Mouse (Mus musculus) heart, adult 2 months (tissue): ENCODE results near the gene Sirt2. TPM values are rescaled to one million over a fixed set of nuclear protein-coding genes. Genes with fewer than 3 reads are reported as not detected.

Experiments
- DNase-seq, 2 experiments: peaks; one replicate each; pipeline ENCODE4 v3.0.0; 2021
- H3K27ac ChIP-seq: fragments of 200-600 bp; 2 replicates; pipeline ENCODE4 v1.8.1; 2022
- H3K27me3 ChIP-seq: fragments of 200-500 bp; 2 replicates; pipeline ENCODE4 v1.6.1; 2012; ENCODE audit warnings: mild to moderate bottlenecking, low read length, inconsistent platforms, mixed read lengths; ENCODE audit not compliant: control insufficient read depth, insufficient read depth
- H3K36me3 ChIP-seq: fragments of 200-500 bp; 2 replicates; pipeline ENCODE4 v1.6.1; 2012; ENCODE audit warnings: low read length, inconsistent platforms; ENCODE audit not compliant: control insufficient read depth, insufficient read depth
- H3K4me1 ChIP-seq: fragments of 200-500 bp; 2 replicates; pipeline ENCODE4 v1.6.1; 2011; ENCODE audit warnings: low read length; ENCODE audit not compliant: control insufficient read depth, insufficient read depth
- H3K4me3 ChIP-seq: fragments of 200-600 bp; 2 replicates; pipeline ENCODE4 v1.8.1; 2022
- H3K79me2 ChIP-seq: fragments of 200-500 bp; replicated peaks from 2 replicates; pipeline ENCODE4 v1.6.1; 2012; ENCODE audit warnings: mild to moderate bottlenecking, inconsistent platforms, low read length, moderate library complexity, mixed read lengths; ENCODE audit not compliant: control insufficient read depth, insufficient read depth
- H3K9ac ChIP-seq: fragments of 200-500 bp; 2 replicates; pipeline ENCODE4 v1.6.1; 2012; ENCODE audit warnings: low read depth, mild to moderate bottlenecking, control low read depth, inconsistent platforms, low read length, mixed read lengths
- CTCF ChIP-seq: fragments of 200-600 bp; IDR thresholded peaks from 2 replicates; pipeline ENCODE4 v1.8.1; 2022; ENCODE audit warnings: antibody characterized with exemption, mild to moderate bottlenecking, moderate library complexity
- EP300 ChIP-seq: fragments of 200-500 bp; IDR thresholded peaks from 2 replicates; pipeline ENCODE4 v1.6.1; 2011; ENCODE audit warnings: low read depth, low read length, control low read depth; ENCODE audit not compliant: insufficient read depth
- POLR2A ChIP-seq: fragments of 200-500 bp; IDR thresholded peaks from 2 replicates; pipeline ENCODE4 v1.6.1; 2011; ENCODE audit warnings: mild to moderate bottlenecking, low read depth, low read length, control low read depth; ENCODE audit not compliant: insufficient read depth
- WGBS: fragments of 180-500 bp; shearing (Covaris S2); methylation state at CpG from one replicate; pipeline ENCODE4 v1.1.7; 2018; 5-methylcytosine and 5-hydroxymethylcytosine counted together
- intact Hi-C: fragments of 180-260 bp; cut with DNase I; formaldehyde crosslinking; loops from one replicate; pipeline ENCODE4 v1.15.1; 2025
- polyA plus RNA-seq: library from polyadenylated mRNA; depleted of rRNA; stranded (reverse); fragments of >200 nt; gene quantifications from 2 replicates; pipeline ENCODE4 v1.2.3, GENCODE M21; 2012
- total RNA-seq, 2 experiments: library from RNA; stranded (reverse); gene quantifications; 2 replicates each; pipeline ENCODE4 v1.2.3; 2021

The Sirt2 gene
- total and polyA plus RNA-seq, 3 experiments, result 78.8 to 92.3 (median 82.9) TPM

DNA sequence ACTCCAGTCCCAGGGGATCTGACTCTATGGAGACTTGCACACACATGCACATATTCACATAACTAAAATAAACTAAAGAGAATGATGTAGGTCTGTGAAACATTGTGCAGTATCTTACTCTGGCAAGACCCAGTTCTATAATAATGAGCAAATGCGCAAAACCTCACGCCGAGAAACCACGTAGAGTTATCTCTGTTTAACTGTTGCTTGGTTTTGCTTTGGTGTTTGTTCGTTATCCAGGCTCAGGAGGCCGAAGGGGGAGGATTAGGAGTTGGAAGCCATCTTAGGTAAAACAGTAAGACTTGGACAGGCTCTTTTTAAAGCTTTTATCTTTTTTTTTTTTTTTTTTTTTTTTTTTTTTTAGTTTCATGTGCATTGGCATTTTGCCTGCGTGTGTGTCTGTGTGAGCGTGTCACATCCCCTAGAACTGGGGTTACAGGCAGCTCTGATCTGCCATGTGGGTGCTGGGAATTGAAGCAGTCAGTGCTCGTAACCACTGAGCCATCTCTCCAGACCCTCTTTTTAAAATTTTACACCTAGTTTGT, 3.0 kb downstream of the Sirt2 start:
- Histone ChIP-seq H3K27ac (no peak overlapping the region), H3K27me3 (no peaks in the 10 kb centered on the region), H3K79me2 (peaks cover 4% of the 10 kb centered on the region), H3K36me3 (no peaks in the 10 kb centered on the region), H3K4me3 (no peak overlapping the region), H3K4me1 (peaks cover 5% of the 10 kb centered on the region), H3K9ac (no peak overlapping the region)
- intact Hi-C loops, result loop anchor here (5.0 kb wide), 1 partner anchor 213 kb away; the partner anchor contains the start of genes Eif3k and Map4k1
- WGBS, result 91% methylated on average over 9 of the region's 9 CpGs
- DNase-seq, result no peak
- TF ChIP-seq EP300, result no peak
- no peak for TF ChIP-seq POLR2A
- no peak for TF ChIP-seq CTCF

DNA sequence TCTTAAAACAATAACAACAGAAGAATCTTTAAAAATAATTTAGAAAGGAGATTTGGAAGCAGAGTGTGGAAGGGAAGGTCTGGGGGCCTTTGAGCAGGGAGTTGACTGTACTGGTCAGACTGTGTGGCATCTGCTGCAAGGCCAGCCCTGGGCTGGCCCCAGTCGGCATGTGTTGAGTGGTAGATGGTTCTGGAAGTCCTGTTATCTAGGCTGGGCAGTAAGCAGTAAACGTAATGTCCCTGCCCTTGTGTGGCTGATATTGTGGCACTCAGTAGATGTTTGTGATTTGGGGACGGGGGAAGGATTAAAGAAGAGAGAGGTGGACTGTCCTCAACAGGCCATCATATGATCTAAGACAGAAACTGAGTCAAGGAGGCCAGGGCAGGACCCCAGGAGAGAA, 3.8 kb downstream of the Sirt2 start:
- Histone ChIP-seq H3K4me3 (no peak overlapping the region), H3K4me1 (peaks cover 5% of the 10 kb centered on the region), H3K9ac (no peak overlapping the region), H3K79me2 (peaks cover 4% of the 10 kb centered on the region), H3K27ac (no peak overlapping the region), H3K36me3 (no peaks in the 10 kb centered on the region), H3K27me3 (no peaks in the 10 kb centered on the region)
- intact Hi-C loops, result no loop called here
- DNase-seq, result no peak
- no peak for TF ChIP-seq POLR2A
- TF ChIP-seq CTCF, result no peak
- TF ChIP-seq EP300, result no peak
- WGBS, result 80% methylated on average over 3 of the region's 3 CpGs

DNA sequence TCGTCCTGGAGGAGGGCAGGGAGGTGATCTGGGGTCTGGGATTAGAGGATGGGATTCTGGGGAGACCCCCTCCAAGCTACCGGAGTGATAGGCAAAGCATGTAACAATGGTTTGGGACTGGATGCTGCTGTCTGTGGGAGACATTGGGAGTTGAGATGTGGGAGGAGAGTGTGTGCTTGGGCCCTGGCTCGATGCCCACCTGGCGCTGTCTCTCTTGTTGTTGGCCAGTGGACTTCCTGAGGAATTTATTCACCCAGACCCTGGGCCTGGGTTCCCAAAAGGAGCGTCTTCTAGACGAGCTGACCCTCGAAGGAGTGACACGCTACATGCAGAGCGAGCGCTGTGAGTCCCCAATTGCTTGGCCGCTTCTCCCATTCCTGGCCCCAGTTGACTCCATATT, 5.3 kb downstream of the Sirt2 start:
- Histone ChIP-seq H3K27ac (no peak overlapping the region), H3K36me3 (no peaks in the 10 kb centered on the region), H3K27me3 (no peaks in the 10 kb centered on the region), H3K9ac (no peak overlapping the region), H3K79me2 (peaks cover 3% of the 10 kb centered on the region), H3K4me3 (no peak overlapping the region), H3K4me1 (peaks cover 1% of the 10 kb centered on the region; the same call in 1 of the 2 replicates)
- intact Hi-C loops, result no loop called here
- peak; percentile 30 to 42 for DNase-seq
- TF ChIP-seq CTCF, result no peak
- no peak for TF ChIP-seq EP300
- no peak for TF ChIP-seq POLR2A
- 78% methylated on average over 11 of the region's 11 CpGs for WGBS

DNA sequence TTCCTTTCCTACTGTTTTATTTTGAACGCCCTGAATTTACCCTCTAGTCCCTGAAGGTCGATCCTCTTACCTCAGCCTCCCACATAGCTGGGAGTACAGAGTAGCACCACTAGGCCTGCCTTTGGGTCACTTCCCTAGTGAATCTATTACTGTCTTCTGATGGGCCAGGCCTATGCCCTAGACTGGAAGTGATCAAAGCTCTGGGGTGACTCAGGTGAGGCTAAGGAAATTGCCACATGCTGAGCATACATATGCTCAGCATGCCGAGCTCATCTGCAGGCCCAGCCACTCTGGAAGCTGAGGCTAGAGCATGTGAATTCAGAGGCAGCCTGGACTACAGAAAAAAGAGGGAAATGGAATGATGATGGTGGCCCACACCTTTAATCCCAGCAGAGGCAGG, 6.6 kb downstream of the Sirt2 start:
- Histone ChIP-seq H3K9ac (no peak overlapping the region), H3K79me2 (no peaks in the 10 kb centered on the region), H3K36me3 (no peaks in the 10 kb centered on the region), H3K4me3 (no peak overlapping the region), H3K27me3 (no peaks in the 10 kb centered on the region), H3K27ac (no peak overlapping the region), H3K4me1 (no peaks in the 10 kb centered on the region)
- no peak for TF ChIP-seq CTCF
- TF ChIP-seq POLR2A, result no peak
- no peak for TF ChIP-seq EP300
- 63% methylated on average over 3 of the region's 3 CpGs for WGBS
- no peak for DNase-seq
- intact Hi-C loops, result no loop called here

DNA sequence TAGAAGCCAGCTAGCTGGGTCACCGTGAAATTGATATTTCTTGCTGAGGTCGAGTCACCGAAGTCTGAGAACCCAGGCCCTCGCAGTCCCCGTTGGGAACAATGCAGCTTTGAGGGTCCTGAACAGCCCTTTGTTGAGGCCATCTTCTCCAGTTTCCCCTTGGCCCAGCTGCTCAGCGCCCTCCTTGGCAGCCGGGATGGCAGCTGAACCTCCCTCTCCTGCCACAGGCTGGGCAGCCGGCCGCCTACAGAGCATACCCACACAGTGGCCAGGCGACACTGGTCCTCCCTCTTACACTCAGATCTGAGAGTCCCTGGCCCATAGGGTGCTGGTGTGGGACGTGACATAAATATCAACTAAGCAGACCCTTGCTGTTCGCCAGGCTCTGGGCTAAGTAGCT, 7.6 kb downstream of the Sirt2 start:
- Histone ChIP-seq H3K9ac (no peak overlapping the region), H3K4me1 (no peaks in the 10 kb centered on the region), H3K36me3 (no peaks in the 10 kb centered on the region), H3K4me3 (no peak overlapping the region), H3K27ac (no peak overlapping the region), H3K79me2 (no peaks in the 10 kb centered on the region), H3K27me3 (no peaks in the 10 kb centered on the region)
- no peak for DNase-seq
- TF ChIP-seq CTCF, result no peak
- TF ChIP-seq EP300, result no peak
- no peak for TF ChIP-seq POLR2A
- 82% methylated on average over 12 of the region's 12 CpGs for WGBS
- intact Hi-C loops, result no loop called here

DNA sequence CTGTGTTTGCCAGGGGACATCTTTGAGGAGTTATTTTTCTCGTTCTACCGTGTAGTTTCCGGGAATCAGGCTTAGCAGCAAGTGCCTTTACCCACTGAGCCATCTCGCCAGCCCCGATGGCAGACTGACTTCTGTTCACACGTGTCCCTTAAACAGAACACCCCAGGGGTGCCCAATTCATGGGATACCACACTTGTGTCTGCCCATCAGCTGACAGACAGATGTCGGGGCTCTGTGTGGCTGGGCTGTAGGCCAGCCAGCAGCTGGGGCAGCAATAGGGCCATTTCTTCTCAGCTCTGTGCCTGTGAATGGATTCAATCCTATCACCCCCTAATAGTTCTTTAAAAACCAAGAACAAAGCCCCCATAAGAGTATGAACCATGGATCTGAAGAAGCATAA, 8.6 kb downstream of the Sirt2 start:
- Histone ChIP-seq H3K4me3 (no peak overlapping the region), H3K9ac (no peak overlapping the region), H3K79me2 (no peaks in the 10 kb centered on the region), H3K27me3 (no peaks in the 10 kb centered on the region), H3K4me1 (peaks cover under 1% of the 10 kb centered on the region), H3K27ac (no peak overlapping the region), H3K36me3 (no peaks in the 10 kb centered on the region)
- WGBS, result 89% methylated on average over 7 of the region's 7 CpGs
- DNase-seq, result no peak
- intact Hi-C loops, result loop anchor here (5.0 kb wide), 1 partner anchor 197 kb away; no protein-coding TSS in a partner anchor
- TF ChIP-seq CTCF, result no peak
